Mouse (Mus musculus) ES-Bruce4 (cell line): Measurements from ENCODE around the gene Kif17.

Experiments used
- CTCF ChIP-seq: IDR thresholded peaks from one replicate; pipeline ENCODE4 v1.8.1; 2011; ENCODE audit warnings: low read depth, low read length
- EP300 ChIP-seq: IDR thresholded peaks from 2 replicates; pipeline ENCODE4 v1.6.1; 2011; ENCODE audit warnings: low read depth, low read length; ENCODE audit not compliant: insufficient read depth

GRCm38 (mm10) chr4:138216891-138217392 is 33.3 kb upstream of the Kif17 start:
- TF ChIP-seq CTCF (no peak), EP300 (no peak)
